Mouse (Mus musculus): Measurements from ENCODE around the gene Bhlhe41. TPM values are rescaled to one million over a fixed set of nuclear protein-coding genes. Genes with fewer than 3 reads are reported as not detected.

Gene Bhlhe41
- polyA plus RNA-seq, 1 experiment from 2014 or later: 1.6 TPM

DNA sequence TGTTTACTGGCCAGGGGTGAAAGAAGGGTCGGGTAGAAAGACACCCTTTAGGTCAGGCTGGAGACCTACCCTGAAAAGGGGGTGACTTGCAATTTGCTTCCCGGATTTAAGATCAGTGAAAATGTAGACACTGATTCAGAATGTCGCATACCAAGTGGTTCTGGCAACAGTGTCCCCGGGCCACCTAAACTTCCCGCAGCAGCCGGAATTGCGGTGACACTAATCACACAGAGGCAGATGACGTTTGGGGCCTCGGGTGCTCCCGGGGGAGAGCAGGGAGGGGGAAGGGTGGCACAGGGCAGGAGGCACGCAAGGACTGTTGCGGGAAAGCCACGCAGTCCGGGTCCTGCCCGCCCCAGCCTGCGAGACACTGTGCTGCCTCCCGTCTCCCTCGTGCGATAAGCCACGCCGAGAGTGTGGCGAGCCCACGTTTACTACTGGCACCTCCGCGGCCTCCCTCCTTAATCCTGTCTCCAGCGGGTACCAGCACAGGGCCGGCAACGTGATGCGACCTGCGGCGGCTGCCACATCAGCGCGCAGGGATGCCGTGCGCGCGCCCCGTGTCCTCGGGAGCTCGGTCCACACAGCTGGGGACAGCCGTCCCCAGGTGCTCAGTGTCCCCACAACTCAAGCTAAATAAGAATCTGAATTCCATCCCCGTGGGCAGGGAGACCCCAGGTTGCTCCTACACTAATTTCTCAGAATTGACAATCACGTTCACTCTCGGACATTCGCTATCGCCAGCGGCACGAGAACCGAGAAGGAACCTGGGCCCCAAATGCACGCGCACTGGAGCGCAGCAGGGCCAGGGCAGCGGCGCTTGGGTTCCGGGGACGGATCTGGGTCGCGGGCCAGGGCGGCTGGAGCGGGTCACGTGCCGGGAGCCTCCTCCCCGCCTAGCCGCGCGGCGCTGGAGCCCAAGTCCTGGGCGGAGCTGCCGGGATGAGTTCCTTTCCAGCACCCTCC, 811 bp upstream of the Bhlhe41 start:
- peak; percentile 78 for DNase-seq (ENCODE audit: low spot score)
- Histone ChIP-seq H3K36me3 (ENCODE audit: control insufficient read depth, insufficient read depth, low read length) (no peaks in the 10 kb centered on the region), H3K9me3 (ENCODE audit: control insufficient read depth, low read length) (no peaks in the 10 kb centered on the region), H3K9ac (ENCODE audit: low read length) (peak overlapping the region; percentile 63), H3K4me1 (replicated peaks; ENCODE audit: control insufficient read depth, insufficient read depth) (no peaks in the 10 kb centered on the region), H3K27me3 (ENCODE audit: control insufficient read depth, insufficient read depth, low read length) (peaks cover 6% of the 10 kb centered on the region; the same call in 1 of the 2 replicates), H3K27ac (replicated peaks) (peak overlapping the region; percentile 56), H3K4me2 (replicated peaks; ENCODE audit: low read depth) (peak overlapping the region; percentile 93), H3K4me3 (ENCODE audit: low read depth, low read length) (peak overlapping the region; percentile 54)
- TF ChIP-seq EP300 (optimal IDR thresholded peaks at IDR 0.05) (no peak), CTCF (IDR thresholded peaks at IDR 0.05; ENCODE audit: low read depth) (no peak)
- ATAC-seq (ENCODE audit: low FRiP score, low TSS enrichment): peak; percentile 82
- under 1% methylated on average over 69 of the region's 69 CpGs for WGBS

DNA sequence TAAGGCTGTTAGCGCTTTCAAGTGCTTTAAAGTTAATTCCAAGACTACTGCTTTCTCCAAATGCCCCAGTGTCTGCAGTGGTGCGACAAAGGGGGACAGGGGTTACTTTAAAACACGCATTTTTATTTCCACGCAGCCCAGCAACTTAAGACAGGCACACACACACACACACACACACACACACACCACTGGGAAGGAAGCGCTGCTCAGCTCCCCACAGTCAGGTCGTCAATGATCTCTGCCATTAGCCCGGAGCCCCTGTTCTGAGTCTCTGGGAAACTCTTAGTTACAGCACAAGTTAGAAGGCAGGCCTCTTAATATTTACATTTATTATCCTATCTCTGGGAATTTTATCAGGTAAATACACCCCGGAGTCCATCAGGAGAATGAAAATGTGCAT, 1.2 kb downstream of the Bhlhe41 start:
- Histone ChIP-seq H3K4me3 (ENCODE audit: low read depth, low read length) (peak overlapping the region; percentile 54), H3K4me1 (replicated peaks; ENCODE audit: control insufficient read depth, insufficient read depth) (no peaks in the 10 kb centered on the region), H3K4me2 (replicated peaks; ENCODE audit: low read depth) (peak overlapping the region; percentile 98), H3K9me3 (ENCODE audit: control insufficient read depth, low read length) (no peaks in the 10 kb centered on the region), H3K27ac (replicated peaks) (no peak overlapping the region), H3K27me3 (ENCODE audit: control insufficient read depth, insufficient read depth, low read length) (peaks cover 6% of the 10 kb centered on the region; the same call in 1 of the 2 replicates), H3K9ac (ENCODE audit: low read length) (no peak overlapping the region), H3K36me3 (ENCODE audit: control insufficient read depth, insufficient read depth, low read length) (no peaks in the 10 kb centered on the region)
- no peak for DNase-seq (ENCODE audit: low spot score)
- no peak for ATAC-seq (ENCODE audit: low FRiP score, low TSS enrichment)
- WGBS: 7% methylated on average over 8 of the region's 8 CpGs
- TF ChIP-seq EP300 (optimal IDR thresholded peaks at IDR 0.05) (no peak), CTCF (IDR thresholded peaks at IDR 0.05; ENCODE audit: low read depth) (no peak)

DNA sequence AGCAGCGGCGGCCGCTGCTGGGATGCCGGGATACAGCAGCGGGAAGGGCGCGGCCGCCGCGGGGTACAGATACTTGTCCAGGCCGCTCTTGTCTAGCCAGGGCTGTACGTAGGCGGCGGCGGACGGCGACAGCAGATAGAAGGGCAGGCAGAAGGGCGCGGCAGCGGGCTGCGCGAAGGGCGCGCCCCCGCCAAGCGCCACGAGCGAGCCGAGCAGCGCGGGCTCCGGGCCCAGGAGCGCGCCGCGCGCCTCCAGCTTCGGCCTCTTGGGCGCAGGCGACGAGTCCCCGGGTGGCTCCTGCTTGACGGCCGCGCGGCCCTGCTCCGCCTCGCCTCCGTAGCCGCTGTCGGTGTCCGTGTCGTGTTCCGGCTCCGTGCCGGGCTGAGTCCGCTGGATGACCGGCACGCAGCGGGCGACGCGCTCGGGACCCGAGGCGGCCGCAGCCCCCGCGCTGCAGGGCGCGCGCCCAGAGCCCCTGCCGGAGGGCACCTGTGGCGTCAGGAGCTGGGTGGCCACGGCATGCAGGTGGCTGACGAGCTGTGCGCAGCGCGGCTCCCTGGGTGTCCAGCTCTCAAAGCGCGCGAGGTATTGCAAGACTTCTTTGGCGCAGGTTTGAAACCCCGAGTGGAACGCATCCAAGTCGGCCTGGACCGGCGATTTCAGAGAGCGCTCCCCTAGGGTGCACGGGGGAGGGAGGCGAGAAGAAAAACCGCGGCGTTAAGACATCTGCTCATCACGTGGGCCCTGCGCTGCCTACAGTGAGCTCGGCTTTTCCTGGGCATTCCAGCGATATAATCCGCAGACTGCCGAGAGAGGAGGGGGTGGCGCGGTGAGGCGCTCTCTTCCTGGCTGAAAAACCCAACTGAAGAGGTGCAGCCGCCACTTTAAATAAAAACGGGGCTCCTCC, 2.0 kb downstream of the Bhlhe41 start:
- Histone ChIP-seq H3K9me3 (ENCODE audit: control insufficient read depth, low read length) (no peaks in the 10 kb centered on the region), H3K27ac (replicated peaks) (no peak overlapping the region), H3K4me3 (ENCODE audit: low read depth, low read length) (peak overlapping the region; percentile 54), H3K4me2 (replicated peaks; ENCODE audit: low read depth) (peak overlapping the region; percentile 98), H3K36me3 (ENCODE audit: control insufficient read depth, insufficient read depth, low read length) (no peaks in the 10 kb centered on the region), H3K9ac (ENCODE audit: low read length) (peak overlapping the region; percentile 60), H3K27me3 (ENCODE audit: control insufficient read depth, insufficient read depth, low read length) (peaks cover 6% of the 10 kb centered on the region; the same call in 1 of the 2 replicates), H3K4me1 (replicated peaks; ENCODE audit: control insufficient read depth, insufficient read depth) (no peaks in the 10 kb centered on the region)
- ATAC-seq (ENCODE audit: low FRiP score, low TSS enrichment) (peak; percentile 57), DNase-seq (ENCODE audit: low spot score) (peak; percentile 54)
- under 1% methylated on average over 97 of the region's 105 CpGs for WGBS
- TF ChIP-seq EP300 (optimal IDR thresholded peaks at IDR 0.05) (no peak), CTCF (IDR thresholded peaks at IDR 0.05; ENCODE audit: low read depth) (no peak)

DNA sequence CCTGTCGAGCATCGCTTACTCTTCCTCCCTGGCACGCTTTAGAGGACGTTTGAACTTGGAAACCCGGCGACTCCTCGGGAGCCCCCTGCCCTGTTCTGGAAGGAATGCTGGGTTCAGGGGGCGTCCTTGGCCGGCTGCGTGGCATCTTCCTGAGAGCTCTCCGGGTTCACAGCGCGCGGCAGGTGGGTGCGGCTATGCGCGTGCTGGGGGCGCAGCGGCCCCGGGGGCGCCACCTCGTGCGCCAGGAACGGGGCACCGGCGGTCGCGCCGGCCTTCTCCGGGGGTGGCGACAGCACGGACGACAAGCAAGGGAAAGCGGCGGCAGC, 2.7 kb downstream of the Bhlhe41 start:
- Histone ChIP-seq H3K36me3 (ENCODE audit: control insufficient read depth, insufficient read depth, low read length) (no peaks in the 10 kb centered on the region), H3K9ac (ENCODE audit: low read length) (peak overlapping the region; percentile 60), H3K4me2 (replicated peaks; ENCODE audit: low read depth) (peak overlapping the region; percentile 98), H3K4me1 (replicated peaks; ENCODE audit: control insufficient read depth, insufficient read depth) (no peaks in the 10 kb centered on the region), H3K27ac (replicated peaks) (no peak overlapping the region), H3K9me3 (ENCODE audit: control insufficient read depth, low read length) (no peaks in the 10 kb centered on the region), H3K27me3 (ENCODE audit: control insufficient read depth, insufficient read depth, low read length) (peaks cover 6% of the 10 kb centered on the region; the same call in 1 of the 2 replicates), H3K4me3 (ENCODE audit: low read depth, low read length) (peak overlapping the region; percentile 54)
- no peak for TF ChIP-seq EP300 (optimal IDR thresholded peaks at IDR 0.05)
- no peak for TF ChIP-seq CTCF (IDR thresholded peaks at IDR 0.05; ENCODE audit: low read depth)
- no peak for DNase-seq (ENCODE audit: low spot score)
- 3% methylated on average over 34 of the region's 35 CpGs for WGBS
- 0 out of 2 replicates have a peak, but pooled peaks have one; percentile 14 for ATAC-seq (ENCODE audit: low FRiP score, low TSS enrichment)

DNA sequence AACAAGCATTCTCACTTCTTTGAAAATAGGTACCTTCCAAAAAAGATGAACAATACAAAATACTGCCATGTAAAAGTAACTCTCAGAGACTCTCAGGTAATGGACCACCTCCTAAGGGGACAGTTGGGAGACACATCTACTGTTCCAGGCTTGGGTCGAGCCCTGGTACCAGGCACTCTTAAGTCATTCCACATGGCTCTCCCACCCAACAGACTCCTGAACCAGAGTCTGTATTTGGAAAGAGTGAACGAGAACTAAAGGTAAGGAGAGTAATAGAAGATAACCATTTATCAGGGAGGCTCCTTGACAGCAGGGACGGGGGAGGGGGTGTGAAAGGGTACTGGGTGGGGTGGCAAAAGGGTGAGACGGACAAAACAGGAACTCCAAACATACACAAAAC, 3.0 kb downstream of the Bhlhe41 start:
- no peak overlapping the region for H3K9ac ChIP-seq (ENCODE audit: low read length)
- no peak overlapping the region for H3K27ac ChIP-seq (replicated peaks)
- DNase-seq (ENCODE audit: low spot score): no peak
- H3K4me1 ChIP-seq (replicated peaks; ENCODE audit: control insufficient read depth, insufficient read depth): no peaks in the 10 kb centered on the region
- H3K27me3 ChIP-seq (ENCODE audit: control insufficient read depth, insufficient read depth, low read length): peaks cover 6% of the 10 kb centered on the region; the same call in 1 of the 2 replicates
- 34% methylated on average over 4 of the region's 4 CpGs for whole genome bisulfite sequencing
- ATAC-seq (ENCODE audit: low FRiP score, low TSS enrichment): no peak
- H3K9me3 ChIP-seq (ENCODE audit: control insufficient read depth, low read length): no peaks in the 10 kb centered on the region
- H3K4me3 ChIP-seq (ENCODE audit: low read depth, low read length): peak overlapping the region; percentile 54
- no peaks in the 10 kb centered on the region for H3K36me3 ChIP-seq (ENCODE audit: control insufficient read depth, insufficient read depth, low read length)
- TF ChIP-seq CTCF (IDR thresholded peaks at IDR 0.05; ENCODE audit: low read depth) (no peak), EP300 (optimal IDR thresholded peaks at IDR 0.05) (no peak)
- peak overlapping the region; percentile 98 for H3K4me2 ChIP-seq (replicated peaks; ENCODE audit: low read depth)
